Mouse (Mus musculus): Measurements from ENCODE around the gene Celf2. TPM values are rescaled to one million over a fixed set of nuclear protein-coding genes. Genes with fewer than 3 reads are reported as not detected.
A peak's percentile ranks its signal among the peaks of the same experiment; 100 is the strongest.

Gene Celf2
- polyA plus RNA-seq, 1 experiment from 2014 or later: 68.8 TPM

DNA sequence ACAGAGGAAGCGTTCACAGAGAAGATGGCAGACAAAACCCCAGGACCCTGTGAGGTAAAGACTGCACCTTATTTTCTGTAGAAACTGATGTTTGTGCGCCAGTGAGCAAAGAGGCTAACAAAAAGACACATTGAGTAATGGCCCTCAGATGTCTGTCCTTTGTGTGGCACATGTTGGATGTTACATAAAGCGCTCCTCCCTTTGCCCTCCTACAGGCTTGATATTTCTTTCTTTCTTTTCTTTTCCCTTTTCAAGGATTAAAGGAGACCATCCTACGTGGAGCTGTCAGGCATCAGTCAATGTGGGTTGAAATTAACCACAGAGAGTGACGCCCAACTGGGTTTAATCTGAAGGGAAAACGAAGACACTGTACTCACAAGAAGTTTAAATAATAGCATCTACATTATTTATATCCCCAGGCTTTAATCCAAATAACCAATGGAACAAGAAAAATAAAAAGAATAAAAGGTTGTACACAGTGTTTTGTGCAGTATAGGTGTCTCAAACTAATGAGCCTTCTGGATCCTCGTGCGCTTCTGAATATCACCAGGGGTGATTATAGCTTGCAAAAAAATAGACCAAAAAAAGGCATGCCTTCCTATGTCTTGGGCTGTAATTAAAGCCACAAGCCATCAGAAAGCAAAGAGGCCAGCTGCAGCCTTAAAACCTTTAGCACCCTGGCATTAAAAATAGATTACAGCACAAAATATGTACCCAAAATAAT, 21.3 kb upstream of the Celf2 start:
- no peak overlapping the region for H3K4me2 ChIP-seq (ENCODE audit: low read depth, low read length)
- H3K27me3 ChIP-seq (replicated peaks; ENCODE audit: control insufficient read depth, insufficient read depth, low read length): no peaks in the 10 kb centered on the region
- no peak overlapping the region for H3K9ac ChIP-seq (ENCODE audit: low read depth, low read length)
- DNase-seq (ENCODE audit: low spot score): no peak
- H3K4me3 ChIP-seq (ENCODE audit: low read depth, low read length): no peak overlapping the region
- 59% methylated on average over 8 of the region's 8 CpGs for WGBS
- H3K27ac ChIP-seq (replicated peaks; ENCODE audit: low read depth, low read length): no peak overlapping the region
- no peaks in the 10 kb centered on the region for H3K9me3 ChIP-seq (ENCODE audit: control insufficient read depth, low read length)
- H3K36me3 ChIP-seq (ENCODE audit: control insufficient read depth, insufficient read depth, low read length): no peaks in the 10 kb centered on the region
- 0 out of 2 replicates have a peak, but pooled peaks cover 3% of the 10 kb centered on the region for H3K4me1 ChIP-seq (ENCODE audit: control insufficient read depth, insufficient read depth, low read length)
- no peak for ATAC-seq (ENCODE audit: low read depth)

- Histone ChIP-seq H3K4me3 (ENCODE audit: low read depth, low read length) (no peak overlapping the region), H3K9me3 (ENCODE audit: control insufficient read depth, low read length) (no peaks in the 10 kb centered on the region), H3K4me1 (ENCODE audit: control insufficient read depth, insufficient read depth, low read length) (0 out of 2 replicates have a peak, but pooled peaks cover 3% of the 10 kb centered on the region), H3K9ac (ENCODE audit: low read depth, low read length) (no peak overlapping the region), H3K4me2 (ENCODE audit: low read depth, low read length) (no peak overlapping the region), H3K27me3 (replicated peaks; ENCODE audit: control insufficient read depth, insufficient read depth, low read length) (no peaks in the 10 kb centered on the region), H3K27ac (replicated peaks; ENCODE audit: low read depth, low read length) (no peak overlapping the region), H3K36me3 (ENCODE audit: control insufficient read depth, insufficient read depth, low read length) (no peaks in the 10 kb centered on the region)
- DNase-seq (ENCODE audit: low spot score): peak; percentile 60
- 58% methylated on average over 5 of the region's 5 CpGs for WGBS
- no peak for ATAC-seq (ENCODE audit: low read depth)
Measured at GRCm38 (mm10) chr2:7529637-7530036, 20.3 kb upstream of the Celf2 start.

- 58% methylated on average over 6 of the region's 6 CpGs for WGBS
Measured at GRCm38 (mm10) chr2:7526696-7527095, 17.3 kb upstream of the Celf2 start.

DNA sequence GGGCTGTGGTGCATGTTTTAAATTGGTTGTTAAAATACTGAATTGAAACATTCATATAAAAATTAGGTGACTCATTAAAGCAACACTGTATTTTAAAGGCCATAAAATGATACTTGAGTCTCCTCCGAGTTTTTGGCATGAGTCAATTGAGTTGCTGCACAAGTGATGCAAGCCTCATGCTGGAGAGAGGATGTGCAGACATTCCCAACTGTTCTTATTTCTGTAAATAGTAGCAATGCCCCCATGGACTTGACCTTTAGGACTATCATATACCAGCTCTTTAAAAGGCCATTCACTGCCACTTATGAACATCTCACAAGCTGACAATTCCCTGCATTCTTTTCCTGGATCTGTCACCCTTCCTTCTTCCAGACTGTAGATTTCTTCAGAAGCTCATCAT, 10.1 kb upstream of the Celf2 start:
- no peaks in the 10 kb centered on the region for H3K27me3 ChIP-seq (replicated peaks; ENCODE audit: control insufficient read depth, insufficient read depth, low read length)
- no peaks in the 10 kb centered on the region for H3K36me3 ChIP-seq (ENCODE audit: control insufficient read depth, insufficient read depth, low read length)
- H3K4me1 ChIP-seq (ENCODE audit: control insufficient read depth, insufficient read depth, low read length): no peaks in the 10 kb centered on the region
- DNase-seq (ENCODE audit: low spot score) (no peak), ATAC-seq (ENCODE audit: low read depth) (no peak)
- WGBS: 59% methylated on average over 1 of the region's 1 CpGs
- no peak overlapping the region for H3K4me3 ChIP-seq (ENCODE audit: low read depth, low read length)
- no peak overlapping the region for H3K27ac ChIP-seq (replicated peaks; ENCODE audit: low read depth, low read length)
- no peak overlapping the region for H3K4me2 ChIP-seq (ENCODE audit: low read depth, low read length)
- no peak overlapping the region for H3K9ac ChIP-seq (ENCODE audit: low read depth, low read length)
- no peaks in the 10 kb centered on the region for H3K9me3 ChIP-seq (ENCODE audit: control insufficient read depth, low read length)

More at GRCm38 (mm10) chr2:7526696-7527095, 17.3 kb upstream of the Celf2 start:
- no peak for DNase-seq (ENCODE audit: low spot score)
- Histone ChIP-seq H3K9me3 (ENCODE audit: control insufficient read depth, low read length) (no peaks in the 10 kb centered on the region), H3K27ac (replicated peaks; ENCODE audit: low read depth, low read length) (no peak overlapping the region), H3K36me3 (ENCODE audit: control insufficient read depth, insufficient read depth, low read length) (no peaks in the 10 kb centered on the region), H3K9ac (ENCODE audit: low read depth, low read length) (no peak overlapping the region), H3K27me3 (replicated peaks; ENCODE audit: control insufficient read depth, insufficient read depth, low read length) (no peaks in the 10 kb centered on the region), H3K4me2 (ENCODE audit: low read depth, low read length) (no peak overlapping the region), H3K4me1 (ENCODE audit: control insufficient read depth, insufficient read depth, low read length) (0 out of 2 replicates have a peak, but pooled peaks cover 3% of the 10 kb centered on the region), H3K4me3 (ENCODE audit: low read depth, low read length) (no peak overlapping the region)
- no peak for ATAC-seq (ENCODE audit: low read depth)

GRCm38 (mm10) chr2:7493420-7493819, 15.9 kb downstream of the Celf2 start:
- Histone ChIP-seq H3K4me1 (ENCODE audit: control insufficient read depth, insufficient read depth, low read length) (no peaks in the 10 kb centered on the region), H3K9me3 (ENCODE audit: control insufficient read depth, low read length) (no peaks in the 10 kb centered on the region), H3K9ac (ENCODE audit: low read depth, low read length) (no peak overlapping the region), H3K4me3 (ENCODE audit: low read depth, low read length) (no peak overlapping the region), H3K4me2 (ENCODE audit: low read depth, low read length) (no peak overlapping the region), H3K27me3 (replicated peaks; ENCODE audit: control insufficient read depth, insufficient read depth, low read length) (no peaks in the 10 kb centered on the region), H3K27ac (replicated peaks; ENCODE audit: low read depth, low read length) (no peak overlapping the region), H3K36me3 (ENCODE audit: control insufficient read depth, insufficient read depth, low read length) (no peaks in the 10 kb centered on the region)
- DNase-seq (ENCODE audit: low spot score): peak; percentile 27
- 0 out of 2 replicates have a peak, but pooled peaks have one; percentile 44 for ATAC-seq (ENCODE audit: low read depth)

GRCm38 (mm10) chr2:7484974-7485373, 24.4 kb downstream of the Celf2 start:
- no peak overlapping the region for H3K9ac ChIP-seq (ENCODE audit: low read depth, low read length)
- H3K4me2 ChIP-seq (ENCODE audit: low read depth, low read length): no peak overlapping the region
- H3K4me3 ChIP-seq (ENCODE audit: low read depth, low read length): no peak overlapping the region
- H3K9me3 ChIP-seq (ENCODE audit: control insufficient read depth, low read length): no peaks in the 10 kb centered on the region
- H3K27ac ChIP-seq (replicated peaks; ENCODE audit: low read depth, low read length): no peak overlapping the region
- DNase-seq (ENCODE audit: low spot score): no peak
- no peaks in the 10 kb centered on the region for H3K36me3 ChIP-seq (ENCODE audit: control insufficient read depth, insufficient read depth, low read length)
- no peak for ATAC-seq (ENCODE audit: low read depth)
- 74% methylated on average over 2 of the region's 2 CpGs for WGBS
- H3K27me3 ChIP-seq (replicated peaks; ENCODE audit: control insufficient read depth, insufficient read depth, low read length): no peaks in the 10 kb centered on the region
- no peaks in the 10 kb centered on the region for H3K4me1 ChIP-seq (ENCODE audit: control insufficient read depth, insufficient read depth, low read length)

DNA sequence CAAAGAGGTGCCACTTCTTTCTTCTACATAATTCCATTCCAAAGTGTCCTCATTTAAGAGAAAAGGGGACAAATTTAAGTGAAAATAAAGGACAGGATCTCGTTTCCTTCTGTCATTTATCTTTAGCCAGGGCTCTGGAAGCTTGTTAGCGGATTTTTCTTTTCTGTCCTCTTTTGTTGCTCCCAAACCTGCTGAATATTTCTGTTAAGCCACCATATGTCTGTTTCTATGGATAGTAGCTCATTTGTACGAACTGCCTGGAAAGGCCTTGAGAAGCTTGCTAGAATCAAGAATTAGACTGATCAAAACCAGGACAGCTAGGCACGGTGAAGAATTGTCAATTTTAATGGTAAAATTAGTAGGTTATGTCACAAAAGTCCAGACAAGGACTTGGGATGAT, 27.3 kb downstream of the Celf2 start:
- 70% methylated on average over 4 of the region's 4 CpGs for whole genome bisulfite sequencing
- H3K9me3 ChIP-seq (ENCODE audit: control insufficient read depth, low read length): no peaks in the 10 kb centered on the region
- no peak overlapping the region for H3K27ac ChIP-seq (replicated peaks; ENCODE audit: low read depth, low read length)
- H3K27me3 ChIP-seq (replicated peaks; ENCODE audit: control insufficient read depth, insufficient read depth, low read length): no peaks in the 10 kb centered on the region
- no peak overlapping the region for H3K9ac ChIP-seq (ENCODE audit: low read depth, low read length)
- no peaks in the 10 kb centered on the region for H3K4me1 ChIP-seq (ENCODE audit: control insufficient read depth, insufficient read depth, low read length)
- DNase-seq (ENCODE audit: low spot score): no peak
- H3K36me3 ChIP-seq (ENCODE audit: control insufficient read depth, insufficient read depth, low read length): no peaks in the 10 kb centered on the region
- ATAC-seq (ENCODE audit: low read depth): no peak
- H3K4me2 ChIP-seq (ENCODE audit: low read depth, low read length): no peak overlapping the region
- H3K4me3 ChIP-seq (ENCODE audit: low read depth, low read length): no peak overlapping the region

GRCm38 (mm10) chr2:7460329-7461056, 48.9 kb downstream of the Celf2 start:
- Histone ChIP-seq H3K27me3 (replicated peaks; ENCODE audit: control insufficient read depth, insufficient read depth, low read length) (no peaks in the 10 kb centered on the region), H3K4me2 (ENCODE audit: low read depth, low read length) (no peak overlapping the region), H3K27ac (replicated peaks; ENCODE audit: low read depth, low read length) (no peak overlapping the region), H3K9me3 (ENCODE audit: control insufficient read depth, low read length) (no peaks in the 10 kb centered on the region), H3K36me3 (ENCODE audit: control insufficient read depth, insufficient read depth, low read length) (no peaks in the 10 kb centered on the region), H3K4me1 (ENCODE audit: control insufficient read depth, insufficient read depth, low read length) (no peaks in the 10 kb centered on the region), H3K4me3 (ENCODE audit: low read depth, low read length) (no peak overlapping the region), H3K9ac (ENCODE audit: low read depth, low read length) (no peak overlapping the region)
- DNase-seq (ENCODE audit: low spot score): no peak
- ATAC-seq (ENCODE audit: low read depth): no peak
- WGBS: 76% methylated on average over 5 of the region's 5 CpGs

Measured in embryonic facial prominence, embryonic 14.5 days (tissue).